Mouse (Mus musculus): ENCODE data around the gene Rwdd2a. TPM values are rescaled to one million over a fixed set of nuclear protein-coding genes. Genes with fewer than 3 reads are reported as not detected.

Gene Rwdd2a
- total RNA-seq (2021): under 1 TPM; 0.58 to 0.76 TPM

- intact Hi-C loops (cut with DNase I): loop anchor here (2.0 to 10.0 kb wide), 4 partner anchors 105 to 817 kb away; partner anchors contain the start of genes Cyb5r4 and Dop1a
- DNase-seq: peak; percentile 95 to 96
These were observed at the start of gene Rwdd2a, which contains the start of gene Pgm3 for GRCm38 (mm10) chr9:86571540-86572135. Rwdd2a (plus strand) TSS chr9:86571991. Pgm3 (minus strand) TSS chr9:86571842.

- intact Hi-C loops (cut with DNase I): no loop called here
These were observed 49.5 kb upstream of the Rwdd2a start for GRCm38 (mm10) chr9:86522335-86522734.

GRCm38 (mm10) chr9:86525600-86525999 lies 46.2 kb upstream of the Rwdd2a start:
- no peak for DNase-seq
- intact Hi-C loops (cut with DNase I): no loop called here

More at GRCm38 (mm10) chr9:86522335-86522734, 49.5 kb upstream of the Rwdd2a start:
- no peak for DNase-seq

DNA sequence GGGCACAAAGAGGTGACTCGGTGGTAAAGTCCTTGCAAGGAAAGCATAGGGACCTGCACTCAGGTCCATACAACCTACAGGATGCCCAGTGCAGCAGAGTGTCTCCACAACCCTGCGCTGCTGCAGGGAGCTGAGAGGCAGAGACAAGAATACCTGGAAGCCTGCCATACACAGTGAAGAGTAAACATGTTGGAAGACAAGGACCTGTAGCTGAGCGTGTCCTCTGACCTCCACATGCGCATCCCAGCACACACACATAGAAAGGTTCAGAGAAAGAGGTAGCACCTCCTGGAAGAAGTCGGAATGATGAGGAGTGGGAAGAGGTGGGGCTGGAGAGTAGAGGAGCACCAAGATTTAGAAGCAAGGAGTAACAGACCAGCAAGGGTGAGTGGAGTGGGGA lies 37.7 kb upstream of the Rwdd2a start:
- intact Hi-C loops (cut with DNase I): no loop called here
- no peak for DNase-seq

DNA sequence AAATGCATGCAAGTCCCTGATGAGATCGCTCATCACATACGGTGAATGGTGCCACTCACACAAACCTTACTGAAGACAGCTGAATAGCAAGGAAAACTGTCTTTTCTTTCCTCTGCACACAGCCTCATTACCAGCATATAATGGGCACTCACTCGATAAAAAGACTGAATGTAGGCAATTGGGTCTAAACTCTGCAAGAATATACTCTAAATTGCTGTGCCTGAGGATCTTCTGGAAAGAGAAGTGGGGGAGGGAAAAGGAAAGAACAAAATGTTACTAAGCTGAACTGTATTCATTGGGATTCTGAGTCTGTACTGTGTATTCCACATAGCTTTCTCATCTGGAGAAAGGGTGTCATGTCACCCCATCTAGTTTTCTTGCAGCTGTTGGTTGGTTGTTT lies 28.3 kb upstream of the Rwdd2a start:
- intact Hi-C loops (cut with DNase I): no loop called here
- no peak for DNase-seq

- no peak for DNase-seq
- intact Hi-C loops (cut with DNase I): no loop called here
These were observed 27.2 kb upstream of the Rwdd2a start for GRCm38 (mm10) chr9:86544559-86544958.

DNA sequence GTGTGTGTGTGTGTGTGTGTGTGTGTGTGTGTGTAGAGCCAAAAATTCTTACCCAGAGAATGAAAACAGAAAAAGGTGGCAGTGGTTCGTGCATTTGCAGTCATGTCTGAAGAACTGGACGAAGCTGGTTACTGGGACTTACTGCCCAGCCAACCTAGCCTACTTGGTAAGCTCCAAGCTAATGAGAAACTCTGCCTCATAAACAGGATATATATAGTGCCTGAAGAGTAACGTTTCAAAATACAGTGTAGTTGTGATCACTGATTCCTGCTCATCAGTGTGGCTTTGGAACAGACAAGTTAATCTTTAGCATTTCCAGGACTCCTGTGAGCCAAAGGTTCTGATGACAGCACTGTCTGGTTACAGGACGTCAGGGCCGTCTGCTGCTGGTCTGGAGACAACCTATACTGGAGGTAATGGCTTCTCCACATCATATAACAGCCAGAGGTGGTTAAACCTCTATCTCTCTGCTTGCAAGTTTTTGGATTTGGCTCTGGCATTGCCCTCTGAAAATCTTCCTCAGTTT lies 22.1 kb upstream of the Rwdd2a start:
- DNase-seq: no peak
- intact Hi-C loops (cut with DNase I): no loop called here

DNA sequence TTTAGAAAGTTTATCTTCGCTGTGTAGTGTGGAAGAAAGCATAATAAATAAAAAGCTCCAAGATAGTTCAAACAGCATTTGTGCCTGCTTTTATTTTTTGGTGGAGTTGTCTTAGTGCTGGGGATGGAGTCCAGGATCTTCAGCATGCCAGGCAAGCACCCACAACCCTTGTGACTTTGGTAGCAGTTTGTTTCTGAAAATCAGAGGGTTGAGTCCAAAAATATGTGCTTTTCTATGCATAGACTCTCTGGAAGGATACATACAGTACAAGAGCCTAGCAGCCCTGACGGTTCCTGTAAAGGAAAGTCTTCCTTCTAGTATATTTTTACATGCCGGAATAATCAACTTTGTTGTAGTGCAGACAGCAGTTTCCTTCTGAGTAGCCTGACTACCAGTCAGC lies 21.1 kb upstream of the Rwdd2a start:
- intact Hi-C loops (cut with DNase I): no loop called here
- no peak for DNase-seq

GRCm38 (mm10) chr9:86553886-86554285 lies 17.9 kb upstream of the Rwdd2a start:
- intact Hi-C loops (cut with DNase I): no loop called here
- no peak for DNase-seq

DNA sequence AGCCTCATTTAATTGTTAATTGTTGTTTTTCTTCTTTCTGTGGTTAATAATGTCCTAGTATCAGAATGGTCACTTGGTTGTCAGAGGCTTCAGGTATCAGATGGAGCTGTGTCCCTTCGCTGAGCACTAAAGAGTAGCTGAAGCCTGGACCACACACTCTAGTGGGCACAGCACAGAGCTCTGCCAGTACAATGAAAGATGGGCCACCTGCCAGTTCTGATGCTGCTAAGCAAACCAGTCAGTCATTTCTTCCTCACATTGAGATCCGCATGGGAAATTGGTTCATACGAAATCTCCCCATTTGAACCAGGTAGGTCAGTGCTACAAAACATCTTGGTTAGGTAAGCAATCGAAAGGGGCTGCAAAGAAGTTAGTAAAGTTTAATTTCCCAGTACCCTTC lies 17.1 kb upstream of the Rwdd2a start:
- intact Hi-C loops (cut with DNase I): no loop called here
- DNase-seq: no peak

- intact Hi-C loops (cut with DNase I): no loop called here
- no peak for DNase-seq
These were observed 11.2 kb upstream of the Rwdd2a start for GRCm38 (mm10) chr9:86560543-86560942.

DNA sequence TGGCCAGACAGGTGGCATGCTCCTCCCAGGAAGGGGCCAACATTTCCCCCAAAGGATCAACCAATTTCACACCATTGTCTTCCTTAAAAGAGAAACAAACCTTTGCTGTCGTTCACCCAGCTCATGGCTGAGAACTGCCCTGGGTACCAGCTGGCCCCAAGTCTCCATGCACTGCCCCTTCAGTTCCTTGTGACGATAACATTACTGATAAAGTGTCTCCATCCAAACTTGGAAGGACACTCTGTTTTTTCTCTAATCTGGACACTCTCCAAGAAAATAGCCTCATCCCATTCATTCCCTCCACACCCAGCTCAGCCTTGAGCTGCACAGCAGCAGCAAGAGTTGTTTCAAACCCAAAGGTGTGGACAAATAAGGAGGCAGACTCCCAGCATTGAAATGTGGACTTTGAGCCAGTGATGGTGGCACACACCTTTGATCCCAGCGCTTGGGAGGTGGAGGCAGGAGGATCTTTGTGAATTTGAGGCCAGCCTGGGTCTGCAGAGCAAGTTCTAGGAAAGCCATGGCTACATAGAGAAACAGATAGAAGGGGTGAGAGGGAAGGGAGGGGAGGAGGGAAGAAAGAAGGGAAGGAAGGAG lies 2.4 kb upstream of the Rwdd2a start:
- DNase-seq: no peak

DNA sequence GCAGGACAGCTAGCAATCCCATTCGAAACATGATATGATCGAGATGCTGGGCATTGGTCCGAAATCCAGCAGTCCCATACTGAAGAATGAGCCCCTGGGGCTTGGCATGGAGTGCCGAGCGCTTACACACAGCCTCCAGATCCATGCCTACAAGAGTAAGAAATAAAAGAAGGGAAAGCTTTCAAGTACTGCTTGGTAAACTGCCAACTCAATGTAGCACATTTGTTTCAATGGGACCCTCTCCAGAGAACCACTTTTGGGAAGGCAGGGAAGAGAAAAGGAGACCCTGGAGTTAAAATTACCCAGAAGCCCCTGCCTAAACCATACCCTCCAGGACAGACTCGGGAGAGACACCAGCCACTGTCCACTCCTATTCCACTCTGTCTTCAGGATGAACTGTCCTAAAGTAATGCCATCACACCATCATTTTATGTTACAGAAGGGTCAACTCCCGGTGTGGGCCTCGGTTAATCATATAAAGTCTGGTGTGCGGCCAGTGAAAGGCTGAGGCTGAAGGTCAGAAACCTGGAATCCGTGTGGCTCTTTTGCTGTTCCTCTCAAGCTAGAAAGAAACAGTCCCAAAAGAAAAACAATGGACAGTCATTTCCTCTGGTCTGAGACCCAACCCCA lies 1.4 kb upstream of the Rwdd2a start:
- intact Hi-C loops (cut with DNase I): loop anchor here (5.0 to 10.0 kb wide), 3 partner anchors 454 to 816 kb away; partner anchors contain the start of gene Cyb5r4
- no peak for DNase-seq

More for the DNA sequence above, 2.4 kb upstream of the Rwdd2a start:
- intact Hi-C loops (cut with DNase I): no loop called here

GRCm38 (mm10) chr9:86570946-86571345 lies 845 bp upstream of the Rwdd2a start:
- no peak for DNase-seq
- intact Hi-C loops (cut with DNase I): loop anchor here (5.0 to 10.0 kb wide), 3 partner anchors 454 to 816 kb away; partner anchors contain the start of gene Cyb5r4

DNA sequence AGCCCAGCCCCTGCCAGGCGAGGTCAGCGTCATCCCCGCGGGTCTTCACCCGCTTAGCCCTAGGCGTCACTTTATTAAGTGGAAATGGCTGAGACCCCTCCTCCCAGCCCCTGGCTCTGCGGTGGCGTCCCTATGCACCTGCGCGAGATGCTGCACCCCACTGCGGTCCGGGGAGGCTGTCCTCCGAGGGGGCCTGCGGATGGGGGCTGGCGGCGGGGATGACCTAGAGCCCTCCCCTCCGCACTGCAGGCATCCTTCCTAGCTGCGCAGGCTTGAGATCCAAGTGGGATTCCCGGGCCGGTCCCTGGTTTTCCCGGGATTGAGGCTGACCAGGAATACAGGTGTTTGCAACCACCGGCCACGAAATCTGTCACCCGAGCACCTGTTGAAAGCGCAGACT lies 405 bp downstream of the Rwdd2a start:
- intact Hi-C loops (cut with DNase I): loop anchor here (2.0 to 10.0 kb wide), 4 partner anchors 105 to 817 kb away; partner anchors contain the start of genes Cyb5r4 and Dop1a
- DNase-seq: no peak

DNA sequence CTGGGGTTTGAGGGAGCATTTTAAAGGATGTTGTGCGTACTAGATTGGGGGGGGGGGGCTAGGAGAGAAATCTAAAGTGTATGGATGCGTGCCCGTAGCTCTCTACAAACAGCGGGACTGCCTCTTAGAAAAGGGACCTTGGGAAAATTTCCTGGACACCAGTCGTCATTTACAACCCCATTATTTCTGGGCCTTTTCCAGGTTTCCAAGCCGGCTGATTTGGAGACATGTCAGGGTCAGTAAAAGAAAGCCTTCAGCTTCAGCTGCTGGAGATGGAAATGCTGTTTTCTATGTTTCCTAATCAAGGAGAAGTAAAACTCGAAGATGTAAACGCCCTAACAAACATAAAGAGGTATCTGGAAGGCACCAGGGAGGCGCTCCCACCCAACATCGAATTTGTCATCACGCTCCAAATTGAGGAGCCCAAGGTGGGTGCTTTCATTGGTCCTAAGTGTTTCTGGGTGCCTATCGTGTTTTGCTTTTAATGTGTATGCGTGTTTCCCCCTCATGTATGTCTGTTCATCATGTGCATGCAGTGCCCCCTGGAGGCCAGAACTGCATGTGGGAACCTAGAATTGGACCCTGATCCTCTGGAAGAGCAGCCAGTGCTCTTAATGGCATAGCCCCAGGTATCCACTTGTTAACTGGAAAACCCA lies 973 bp downstream of the Rwdd2a start:
- intact Hi-C loops (cut with DNase I): loop anchor here (2.0 to 10.0 kb wide), 4 partner anchors 106 to 818 kb away; partner anchors contain the start of genes Cyb5r4 and Dop1a
- peak; percentile 75 to 85 for DNase-seq

DNA sequence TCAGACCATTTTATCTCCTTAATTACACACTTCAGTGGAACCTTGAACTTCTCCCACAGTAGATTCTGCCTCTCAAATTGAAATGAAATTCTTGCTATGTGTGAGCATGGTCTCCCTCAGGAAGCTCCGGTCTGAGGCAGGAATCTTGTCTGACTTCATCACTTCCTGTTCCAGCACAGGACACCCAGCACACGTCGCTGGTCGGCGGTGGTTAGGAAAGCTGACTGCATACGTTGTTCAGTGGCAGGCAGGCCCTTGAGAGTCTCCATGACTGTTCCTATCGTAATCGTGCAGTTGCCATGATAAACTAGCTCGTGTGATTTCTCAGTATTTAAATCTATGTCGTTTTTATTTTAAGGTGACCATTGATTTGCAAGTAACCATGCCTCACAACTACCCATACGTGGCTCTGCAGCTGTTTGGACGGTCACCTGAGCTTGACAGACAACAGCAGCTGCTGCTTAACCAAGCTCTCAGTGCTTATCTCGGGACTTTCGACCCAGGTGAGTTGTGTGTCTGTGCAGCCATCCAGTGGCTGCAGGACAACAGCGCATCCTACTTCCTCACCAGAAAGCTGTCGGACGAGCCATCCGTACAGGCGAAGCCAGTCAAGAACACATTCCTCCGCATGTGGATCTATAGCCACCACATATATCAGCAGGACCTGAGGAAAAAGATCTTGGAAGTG lies 2.0 kb downstream of the Rwdd2a start:
- intact Hi-C loops (cut with DNase I): loop anchor here (2.0 to 10.0 kb wide), 4 partner anchors 107 to 819 kb away; partner anchors contain the start of genes Cyb5r4 and Dop1a
- no peak for DNase-seq

DNA sequence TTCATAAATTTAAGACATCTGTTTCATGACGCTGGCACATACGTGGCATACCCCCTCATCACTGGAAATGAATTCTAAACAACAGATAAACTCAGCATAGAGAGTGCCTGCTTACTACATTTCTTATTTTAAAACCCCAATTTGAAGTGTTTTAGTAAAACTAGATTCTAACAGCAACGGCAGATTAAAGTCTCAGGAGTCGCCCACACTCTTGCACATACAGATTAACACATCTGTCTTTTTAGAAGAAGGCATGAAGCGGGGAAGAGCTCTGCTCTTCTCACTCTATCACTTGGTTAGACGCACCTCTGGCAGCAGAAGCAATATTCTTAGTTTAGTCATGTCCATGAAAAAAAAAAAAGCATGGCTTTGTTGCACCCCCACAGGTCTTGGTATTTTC lies 3.4 kb downstream of the Rwdd2a start:
- intact Hi-C loops (cut with DNase I): loop anchor here (10.0 kb wide), 2 partner anchors 450 to 820 kb away; partner anchors contain the start of gene Cyb5r4
- DNase-seq: no peak

DNA sequence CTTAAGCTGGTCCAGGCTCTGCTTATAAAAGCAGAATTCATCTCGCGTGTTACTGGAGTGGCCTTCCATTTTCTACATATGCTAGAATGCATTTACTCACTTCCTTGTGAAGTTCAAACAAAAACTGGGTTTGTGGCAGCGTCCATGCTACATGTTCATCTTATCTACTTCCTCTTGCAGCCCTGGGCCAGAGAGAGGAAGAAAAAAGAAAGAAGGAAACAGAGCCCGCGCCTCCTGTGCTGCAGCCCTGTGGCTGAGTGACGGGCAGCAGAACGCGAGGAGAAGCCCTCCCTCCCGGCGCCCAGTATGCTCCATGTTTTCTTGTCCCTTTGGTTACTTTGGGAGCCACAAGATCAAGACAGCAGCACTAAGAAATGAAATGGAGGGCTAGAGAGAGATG lies 7.9 kb downstream of the Rwdd2a start:
- intact Hi-C loops (cut with DNase I): loop anchor here (10.0 kb wide), 3 partner anchors 445 to 825 kb away; partner anchors contain the start of gene Cyb5r4
- DNase-seq: no peak

GRCm38 (mm10) chr9:86583740-86584139 lies 11.9 kb downstream of the Rwdd2a start:
- intact Hi-C loops (cut with DNase I): loop anchor here (1.0 to 10.0 kb wide), 2 partner anchors 116 to 809 kb away; partner anchors contain the start of gene Dop1a
- DNase-seq: peak; percentile 64 to 72
